Mouse (Mus musculus) liver, embryonic 15.5 days (tissue): Measurements from ENCODE around the gene Rbm47. TPM values are rescaled to one million over a fixed set of nuclear protein-coding genes. Genes with fewer than 3 reads are reported as not detected.
A peak's percentile ranks its signal among the peaks of the same experiment; 100 is the strongest.

Experiments
- ATAC-seq: fragments of 200-750 bp; cut with Nextera tagmentation; 2 replicates; pipeline ENCODE4 v1.8.0; 2017; ENCODE audit warnings: moderate number of reproducible peaks, mild to moderate bottlenecking, moderate library complexity; ENCODE audit not compliant: insufficient read depth
- H3K27ac ChIP-seq: fragments of 300-500 bp; sonication (generic); replicated peaks from 2 replicates; pipeline ENCODE4 v1.5.1; 2015; ENCODE audit warnings: mild to moderate bottlenecking, inconsistent platforms
- H3K27me3 ChIP-seq: fragments of 300-500 bp; sonication (generic); 2 replicates; pipeline ENCODE4 v1.6.1; 2015; ENCODE audit warnings: mild to moderate bottlenecking, inconsistent platforms
- H3K36me3 ChIP-seq: fragments of 300-500 bp; sonication (generic); replicated peaks from 2 replicates; pipeline ENCODE4 v1.6.1; 2015; ENCODE audit warnings: moderate library complexity, mild to moderate bottlenecking, inconsistent platforms
- H3K4me1 ChIP-seq: fragments of 300-500 bp; sonication (generic); replicated peaks from 2 replicates; pipeline ENCODE4 v1.6.1; 2015; ENCODE audit warnings: inconsistent platforms
- H3K4me2 ChIP-seq: fragments of 300-500 bp; sonication (generic); 2 replicates; pipeline ENCODE4 v1.6.1; 2015; ENCODE audit warnings: moderate library complexity, mild to moderate bottlenecking, inconsistent platforms
- H3K4me3 ChIP-seq: fragments of 300-500 bp; sonication (generic); replicated peaks from 2 replicates; pipeline ENCODE4 v1.5.1; 2015; ENCODE audit warnings: mild to moderate bottlenecking, inconsistent platforms
- H3K9ac ChIP-seq: fragments of 300-500 bp; sonication (generic); 2 replicates; pipeline ENCODE4 v1.6.1; 2015; ENCODE audit warnings: moderate library complexity, mild to moderate bottlenecking, inconsistent platforms
- H3K9me3 ChIP-seq: fragments of 300-500 bp; sonication (generic); replicated peaks from 2 replicates; pipeline ENCODE4 v1.6.1; 2016; ENCODE audit warnings: inconsistent platforms
- WGBS: fragments of 180-500 bp; shearing (Covaris S2); methylation state at CpG from one replicate; pipeline ENCODE4 v1.1.7; 2015; ENCODE audit warnings: mixed read lengths; ENCODE audit not compliant: insufficient replicate concordance; 5-methylcytosine and 5-hydroxymethylcytosine counted together
- polyA plus RNA-seq: library from polyadenylated mRNA; unstranded; fragments of >200 nt; fragmentation: Nextera tagmentation; extraction: Ambion mirVana; gene quantifications from 2 replicates; pipeline ENCODE4 v1.2.1, GENCODE M21; 2015

Gene Rbm47
- polyA plus RNA-seq, 1 experiment from 2014 or later: 15.2 TPM

DNA sequence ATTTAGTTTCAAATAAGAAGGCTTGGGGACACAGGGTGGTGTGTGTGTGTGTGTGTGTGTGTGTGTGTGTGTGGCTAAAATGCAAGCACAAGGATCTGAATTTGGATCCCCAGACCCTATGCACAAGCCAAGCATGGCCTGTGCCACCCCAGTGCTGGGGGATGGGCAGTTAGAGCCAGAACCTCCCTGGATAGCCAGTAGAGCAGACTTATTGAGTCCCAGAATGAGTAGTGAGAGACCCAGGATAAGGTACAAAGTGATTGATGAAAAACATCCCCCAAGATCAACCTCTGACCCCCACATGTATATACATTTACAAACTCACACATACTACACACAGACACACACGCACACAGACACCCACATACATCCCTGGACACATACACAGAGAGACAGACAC lies 86.6 kb downstream of the Rbm47 start:
- Histone ChIP-seq H3K9me3 (no peaks in the 10 kb centered on the region), H3K4me1 (peaks cover 45% of the 10 kb centered on the region), H3K9ac (no peak overlapping the region), H3K4me3 (no peak overlapping the region), H3K36me3 (no peaks in the 10 kb centered on the region), H3K27ac (no peak overlapping the region), H3K27me3 (no peaks in the 10 kb centered on the region), H3K4me2 (no peak overlapping the region)
- ATAC-seq: no peak
- WGBS: 76% methylated on average over 1 of the region's 1 CpGs

DNA sequence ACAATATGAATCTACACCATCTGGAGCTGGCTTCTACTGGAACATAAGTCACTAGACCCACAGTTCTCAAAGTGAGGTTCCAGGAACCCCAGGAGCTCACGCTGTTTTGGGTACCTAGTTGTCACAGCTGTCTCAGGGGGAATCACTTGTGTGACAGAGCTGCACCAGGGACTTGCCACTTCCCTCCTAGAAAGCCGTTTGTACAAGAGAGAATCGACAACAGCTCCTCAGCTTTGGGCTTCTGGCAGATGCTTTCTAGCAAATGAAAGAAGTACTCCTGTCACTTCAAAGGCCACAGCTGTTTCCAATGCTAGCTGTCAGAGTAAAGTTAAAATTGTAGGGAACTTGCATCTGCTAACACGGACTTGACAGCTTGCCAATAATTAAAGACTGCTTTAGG lies 87.4 kb downstream of the Rbm47 start:
- peaks cover 39% of the 10 kb centered on the region for H3K4me1 ChIP-seq
- H3K36me3 ChIP-seq: no peaks in the 10 kb centered on the region
- H3K4me3 ChIP-seq: no peak overlapping the region
- H3K9ac ChIP-seq: no peak overlapping the region
- no peaks in the 10 kb centered on the region for H3K27me3 ChIP-seq
- H3K4me2 ChIP-seq: no peak overlapping the region
- WGBS: 32% methylated on average over 4 of the region's 4 CpGs
- no peak overlapping the region for H3K27ac ChIP-seq
- no peaks in the 10 kb centered on the region for H3K9me3 ChIP-seq
- ATAC-seq: no peak

DNA sequence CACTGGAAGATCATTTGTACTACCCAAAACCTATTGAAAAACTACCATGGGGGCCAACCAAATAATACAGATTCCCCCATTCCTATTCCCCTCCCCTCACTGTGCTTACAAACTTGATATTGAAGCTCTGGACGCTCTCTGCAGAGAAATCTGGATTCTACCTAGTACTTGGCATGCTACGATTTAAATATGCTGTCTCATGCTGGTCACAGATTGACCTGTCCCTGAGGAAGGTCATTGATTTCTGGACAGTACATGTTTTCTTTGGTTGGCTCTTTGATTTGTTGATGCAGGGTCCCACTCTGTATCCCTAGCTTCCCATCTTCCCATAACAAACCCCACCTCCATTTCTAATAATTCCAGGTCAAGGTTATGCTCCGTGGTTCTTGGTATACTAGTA lies 88.4 kb downstream of the Rbm47 start:
- Histone ChIP-seq H3K27ac (no peak overlapping the region), H3K27me3 (no peaks in the 10 kb centered on the region), H3K36me3 (no peaks in the 10 kb centered on the region), H3K4me1 (peaks cover 31% of the 10 kb centered on the region), H3K4me2 (no peak overlapping the region), H3K9me3 (no peaks in the 10 kb centered on the region), H3K9ac (no peak overlapping the region), H3K4me3 (no peak overlapping the region)
- WGBS: 50% methylated on average over 3 of the region's 3 CpGs
- ATAC-seq: no peak

DNA sequence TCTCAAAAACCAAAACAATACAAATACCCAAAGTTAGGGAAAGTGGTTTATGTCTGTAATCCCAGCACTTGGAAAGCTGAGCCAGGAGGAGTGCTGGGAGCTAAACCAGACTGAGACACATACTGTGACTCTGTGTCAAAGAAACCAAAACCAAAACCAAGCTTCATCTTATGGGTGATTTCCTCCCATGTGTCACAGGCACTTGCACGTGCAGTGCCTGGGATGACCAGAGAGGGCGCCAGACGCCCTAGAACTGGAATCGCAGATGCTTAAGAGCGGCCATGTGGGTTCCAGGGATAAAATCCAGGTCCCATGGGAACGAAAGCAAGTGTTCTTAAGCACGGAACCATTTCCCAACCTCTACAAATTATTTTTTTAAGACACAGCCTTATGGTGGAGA lies 89.6 kb downstream of the Rbm47 start:
- H3K27ac ChIP-seq: no peak overlapping the region
- no peaks in the 10 kb centered on the region for H3K9me3 ChIP-seq
- H3K36me3 ChIP-seq: no peaks in the 10 kb centered on the region
- no peak overlapping the region for H3K4me2 ChIP-seq
- ATAC-seq: no peak
- no peaks in the 10 kb centered on the region for H3K27me3 ChIP-seq
- H3K9ac ChIP-seq: no peak overlapping the region
- peaks cover 28% of the 10 kb centered on the region for H3K4me1 ChIP-seq
- WGBS: 34% methylated on average over 7 of the region's 7 CpGs
- no peak overlapping the region for H3K4me3 ChIP-seq

DNA sequence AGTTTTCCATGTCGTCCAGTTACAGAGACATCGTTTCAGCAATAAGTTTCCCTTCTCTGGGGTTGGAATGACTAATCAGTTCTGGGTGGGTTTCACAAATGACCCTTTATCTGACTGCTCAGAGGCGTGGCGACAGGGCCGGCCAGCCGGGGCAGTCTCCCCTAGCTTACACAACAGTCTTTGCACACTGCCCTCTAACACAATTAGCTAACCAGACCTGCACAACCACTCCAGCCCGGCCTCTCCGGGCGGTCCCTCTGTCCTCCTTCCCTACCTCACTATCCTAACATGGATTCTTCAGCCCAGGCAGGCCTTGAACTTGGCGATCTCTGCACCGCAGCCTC lies 90.7 kb downstream of the Rbm47 start:
- no peaks in the 10 kb centered on the region for H3K36me3 ChIP-seq
- ATAC-seq: peak; percentile 64
- H3K9ac ChIP-seq: no peak overlapping the region
- H3K4me3 ChIP-seq: no peak overlapping the region
- WGBS: 55% methylated on average over 11 of the region's 11 CpGs
- no peaks in the 10 kb centered on the region for H3K9me3 ChIP-seq
- H3K4me1 ChIP-seq: peaks cover 35% of the 10 kb centered on the region
- peak overlapping the region; percentile 35 for H3K4me2 ChIP-seq
- H3K27ac ChIP-seq: peak overlapping the region; percentile 80
- no peaks in the 10 kb centered on the region for H3K27me3 ChIP-seq

DNA sequence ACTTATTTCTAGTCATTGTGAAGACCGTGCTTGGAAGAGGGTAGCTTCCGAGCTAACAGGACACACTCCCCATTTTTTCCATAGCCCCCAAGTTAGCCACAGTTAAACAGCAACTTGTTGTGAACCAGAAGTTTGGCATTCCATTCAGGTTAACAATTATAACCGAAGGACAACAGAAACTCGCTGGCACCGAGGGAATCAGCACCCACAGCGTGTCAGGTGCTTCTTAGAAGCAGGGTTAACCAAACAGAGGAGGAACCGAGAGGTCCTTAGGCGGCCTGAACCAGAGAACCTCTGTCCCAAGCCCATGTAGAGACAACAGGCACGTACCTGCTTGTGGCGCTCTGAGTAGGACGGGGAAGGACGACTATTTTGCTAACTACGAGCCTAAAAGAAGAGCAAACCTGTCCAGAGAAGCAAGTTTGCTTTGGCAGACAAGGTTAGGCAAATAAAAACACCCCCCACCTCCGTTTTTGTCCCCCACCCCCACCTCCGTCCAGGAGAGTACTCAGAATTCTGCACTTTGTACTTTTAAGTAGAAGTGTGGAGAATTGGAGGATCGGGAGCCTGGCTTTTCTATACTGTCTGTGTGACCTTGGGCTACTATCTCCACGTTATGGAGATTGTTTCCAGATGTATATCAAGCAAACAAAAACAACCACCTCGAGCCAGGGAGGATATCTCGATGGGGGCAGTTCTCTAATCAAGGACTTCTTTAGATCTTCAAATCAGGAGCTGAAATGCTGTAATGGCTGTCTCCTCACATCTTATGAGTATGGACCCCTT lies 91.3 kb downstream of the Rbm47 start:
- Histone ChIP-seq H3K9me3 (no peaks in the 10 kb centered on the region), H3K4me2 (peak overlapping the region; percentile 35), H3K27me3 (no peaks in the 10 kb centered on the region), H3K36me3 (no peaks in the 10 kb centered on the region), H3K4me3 (peak overlapping the region; percentile 39), H3K9ac (no peak overlapping the region), H3K27ac (peak overlapping the region; percentile 80), H3K4me1 (peaks cover 35% of the 10 kb centered on the region)
- peak; percentile 38 for ATAC-seq
- 56% methylated on average over 19 of the region's 19 CpGs for WGBS

DNA sequence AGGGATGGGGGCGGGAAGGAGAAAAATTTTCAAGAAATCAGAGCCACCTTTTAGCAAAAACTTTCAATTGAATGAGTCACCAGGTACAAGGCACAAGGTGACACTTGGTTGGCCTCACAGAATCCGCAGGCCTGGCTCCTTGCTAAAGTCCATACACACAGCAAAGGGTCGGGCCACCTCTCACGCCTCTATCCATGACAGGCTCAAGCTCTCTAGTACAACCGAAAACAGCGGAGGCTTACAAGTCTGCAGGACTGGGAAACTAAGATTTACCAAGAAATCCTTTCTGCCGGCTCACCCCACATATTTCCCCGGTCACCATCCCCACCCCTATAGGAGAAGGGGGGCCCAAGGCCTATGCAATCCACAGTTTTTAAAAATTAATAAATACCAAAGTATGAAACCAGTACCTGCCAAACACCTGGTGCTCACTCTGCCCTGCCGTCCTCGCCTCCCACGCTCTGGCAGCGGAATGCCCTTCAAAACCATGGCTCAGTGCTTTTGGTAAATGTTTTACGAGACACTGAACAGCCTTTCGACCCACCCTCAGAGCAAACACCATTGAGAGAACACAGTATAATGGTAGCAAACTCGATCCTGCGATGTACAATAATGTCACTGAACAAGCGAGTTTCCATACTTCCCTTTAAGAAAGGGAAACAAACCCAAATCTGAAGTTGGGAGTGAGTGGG lies 92.2 kb downstream of the Rbm47 start:
- H3K27me3 ChIP-seq: no peaks in the 10 kb centered on the region
- peak overlapping the region; percentile 44 for H3K4me2 ChIP-seq
- H3K36me3 ChIP-seq: no peaks in the 10 kb centered on the region
- H3K4me3 ChIP-seq: peak overlapping the region; percentile 39
- peak overlapping the region; percentile 80 for H3K27ac ChIP-seq
- no peaks in the 10 kb centered on the region for H3K9me3 ChIP-seq
- ATAC-seq: peak; percentile 53
- H3K4me1 ChIP-seq: peaks cover 41% of the 10 kb centered on the region
- H3K9ac ChIP-seq: no peak overlapping the region
- 67% methylated on average over 17 of the region's 17 CpGs for WGBS

DNA sequence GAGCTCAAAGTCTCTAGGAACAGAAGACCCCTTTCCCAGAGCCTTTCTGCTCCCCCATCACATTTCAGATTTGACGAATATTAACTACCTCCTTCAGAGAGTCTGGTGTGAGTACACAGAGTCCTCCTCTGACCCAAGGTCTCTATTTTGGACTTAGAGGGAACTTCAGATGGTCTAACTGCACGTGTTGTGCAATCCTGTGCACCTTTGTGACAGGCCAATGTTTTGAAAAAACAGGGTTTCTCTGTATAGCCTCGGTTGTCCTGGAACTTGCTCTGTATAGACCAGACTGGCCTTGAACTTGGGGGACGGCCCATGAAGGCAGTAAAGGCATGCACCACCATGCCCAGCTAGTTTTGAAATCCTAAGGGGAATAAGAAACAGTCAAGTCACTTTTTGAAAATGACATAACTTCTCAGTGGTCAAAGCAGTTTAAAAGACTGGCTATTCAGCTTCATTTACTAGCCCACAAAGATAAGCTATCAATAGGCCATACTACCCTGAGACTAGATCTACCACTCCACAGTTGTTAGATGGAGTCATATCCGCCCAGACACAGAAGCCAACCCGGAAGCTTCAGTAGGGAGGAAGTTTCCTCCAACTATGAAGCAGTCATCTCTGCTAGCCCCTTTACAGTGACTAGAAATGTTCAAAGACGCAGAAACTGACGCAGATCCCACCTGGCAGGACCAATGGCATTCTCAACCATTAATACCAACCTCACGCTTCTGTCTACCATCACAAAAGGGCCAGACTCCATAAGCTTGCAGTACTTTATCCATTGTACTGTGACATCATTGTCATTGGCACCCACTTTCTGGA lies 93.3 kb downstream of the Rbm47 start:
- Histone ChIP-seq H3K27me3 (no peaks in the 10 kb centered on the region), H3K36me3 (no peaks in the 10 kb centered on the region), H3K4me3 (peak overlapping the region; percentile 39), H3K9ac (no peak overlapping the region), H3K27ac (peak overlapping the region; percentile 80), H3K4me1 (peaks cover 43% of the 10 kb centered on the region), H3K4me2 (peak overlapping the region; percentile 44), H3K9me3 (no peaks in the 10 kb centered on the region)
- 47% methylated on average over 9 of the region's 9 CpGs for WGBS
- ATAC-seq: no peak

DNA sequence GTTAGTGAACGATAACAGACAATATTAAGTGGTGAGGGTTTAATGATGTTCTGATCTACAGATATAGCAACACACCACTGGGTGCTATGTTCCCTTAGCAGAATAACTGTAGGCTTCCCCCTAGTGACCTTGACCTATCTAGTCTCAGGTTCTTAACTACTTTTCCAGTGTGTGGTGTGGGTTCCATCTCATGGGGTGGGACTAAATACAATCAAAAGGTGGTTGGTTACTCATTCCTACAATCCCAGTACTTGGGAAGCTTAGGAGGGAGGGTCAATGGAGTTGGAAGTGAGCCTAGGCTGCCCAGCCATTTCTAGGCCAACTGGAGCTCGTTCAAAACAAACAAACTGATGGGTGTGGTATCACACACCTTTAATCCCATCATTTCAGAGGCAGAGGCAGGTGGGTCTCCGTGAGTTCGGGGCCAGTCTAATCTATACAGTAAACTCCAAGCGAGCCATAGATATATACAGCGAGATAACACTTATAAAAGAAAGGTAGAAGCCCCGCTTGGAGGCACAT lies 94.4 kb downstream of the Rbm47 start:
- WGBS: 61% methylated on average over 7 of the region's 7 CpGs
- Histone ChIP-seq H3K4me1 (peaks cover 49% of the 10 kb centered on the region), H3K4me3 (no peak overlapping the region), H3K27me3 (no peaks in the 10 kb centered on the region), H3K36me3 (no peaks in the 10 kb centered on the region), H3K27ac (no peak overlapping the region), H3K9ac (no peak overlapping the region), H3K9me3 (no peaks in the 10 kb centered on the region), H3K4me2 (peak overlapping the region; percentile 44)
- no peak for ATAC-seq

DNA sequence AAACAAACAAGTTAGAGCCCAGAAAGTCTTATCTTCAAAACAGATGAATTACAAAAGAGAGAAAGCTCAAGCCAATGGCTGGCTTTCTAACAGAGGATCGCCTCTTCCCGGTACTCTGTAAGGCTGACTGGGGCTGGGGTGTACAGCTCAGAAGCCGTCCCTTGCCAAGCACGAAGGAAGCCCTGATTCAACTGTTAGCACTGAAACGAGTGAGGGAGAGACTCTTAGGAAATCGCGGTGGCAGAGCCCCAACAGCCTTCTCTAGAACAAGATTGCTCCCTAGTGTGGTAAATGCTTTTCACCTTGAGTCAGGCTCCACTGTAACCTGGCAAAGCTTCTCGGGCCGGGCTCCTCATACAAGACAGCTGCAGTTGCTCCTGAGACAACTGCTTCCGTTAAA lies 95.5 kb downstream of the Rbm47 start:
- H3K27me3 ChIP-seq: no peaks in the 10 kb centered on the region
- no peaks in the 10 kb centered on the region for H3K36me3 ChIP-seq
- 0 out of 2 replicates have a peak overlapping the region, but pooled peaks have one; percentile 12 for H3K4me3 ChIP-seq
- no peaks in the 10 kb centered on the region for H3K9me3 ChIP-seq
- H3K9ac ChIP-seq: no peak overlapping the region
- peak overlapping the region; percentile 44 for H3K4me2 ChIP-seq
- no peak overlapping the region for H3K27ac ChIP-seq
- ATAC-seq: no peak
- WGBS: 30% methylated on average over 10 of the region's 10 CpGs
- H3K4me1 ChIP-seq: peaks cover 40% of the 10 kb centered on the region
